Mouse (Mus musculus): ENCODE data around the gene Rplp0.
"Not testable (repeated sequence)": the region's sequence is repeated elsewhere in the genome, so short reads cannot be mapped to it uniquely, and the experiment has no call there.

Rplp0 gene

DNA sequence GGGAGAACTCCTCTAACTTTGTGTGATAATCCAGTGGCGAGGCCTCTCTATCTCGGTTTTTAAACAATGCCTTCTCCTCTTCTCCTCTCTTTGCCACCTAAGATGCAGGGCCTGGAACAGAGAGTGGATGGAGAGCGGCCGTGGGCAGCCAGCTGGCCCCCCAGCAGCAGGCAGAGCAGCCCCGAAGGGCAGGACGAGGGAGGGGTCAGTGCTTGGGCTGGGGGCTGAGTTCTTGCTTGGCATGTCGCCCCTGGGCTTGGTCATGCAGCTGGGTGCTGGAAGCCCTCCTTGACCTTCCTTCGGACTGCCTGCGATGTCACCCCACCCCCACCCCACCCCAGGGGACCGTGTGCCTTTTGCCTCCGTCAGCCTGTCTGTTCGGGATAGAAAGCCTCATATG is 7.9 kb upstream of the Rplp0 start:
- no peak for DNase-seq (ENCODE audit: low spot score in 2 of 2)

DNA sequence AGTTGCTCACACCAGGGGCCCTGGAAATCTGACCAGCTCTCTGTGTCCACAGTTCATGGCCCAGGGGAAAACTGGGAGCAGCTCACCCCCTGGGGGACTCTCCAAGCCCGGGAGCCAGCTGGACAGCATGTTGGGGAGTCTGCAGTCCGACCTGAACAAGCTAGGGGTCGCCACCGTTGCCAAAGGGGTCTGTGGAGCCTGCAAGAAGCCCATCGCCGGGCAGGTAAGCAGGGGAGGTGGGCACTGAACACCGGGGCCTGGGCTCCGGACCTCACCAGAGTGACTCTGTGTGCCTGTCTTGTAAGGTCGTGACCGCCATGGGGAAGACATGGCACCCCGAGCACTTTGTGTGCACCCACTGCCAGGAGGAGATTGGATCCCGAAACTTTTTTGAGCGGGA is 7.5 kb upstream of the Rplp0 start:
- no peak for DNase-seq (ENCODE audit: low spot score in 2 of 2)

DNA sequence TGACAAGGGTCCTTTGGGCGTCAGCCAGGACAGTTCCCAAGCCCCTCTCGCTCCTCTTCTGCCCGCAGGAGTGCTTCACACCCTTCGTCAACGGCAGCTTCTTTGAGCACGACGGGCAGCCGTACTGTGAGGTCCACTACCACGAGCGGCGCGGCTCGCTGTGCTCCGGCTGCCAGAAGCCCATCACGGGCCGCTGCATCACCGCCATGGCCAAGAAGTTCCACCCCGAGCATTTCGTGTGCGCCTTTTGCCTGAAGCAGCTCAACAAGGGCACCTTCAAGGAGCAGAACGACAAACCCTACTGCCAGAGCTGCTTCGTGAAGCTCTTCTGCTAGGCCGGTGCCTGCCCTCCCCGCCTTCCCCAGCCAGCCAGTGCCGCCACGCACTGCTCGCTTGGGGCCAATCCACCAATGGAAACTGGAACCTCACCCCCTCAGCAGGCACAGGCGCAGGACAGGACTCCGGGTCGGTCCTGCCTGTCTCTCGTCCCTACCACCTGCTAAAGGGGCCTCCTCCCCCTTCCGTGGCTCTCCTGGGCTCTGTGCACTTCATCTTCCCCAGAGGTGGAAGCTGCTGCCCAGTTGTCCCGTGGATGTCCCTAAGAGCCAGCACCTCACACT is 5.4 kb upstream of the Rplp0 start:
- DNase-seq (ENCODE audit: low spot score in 2 of 2), result no peak

DNA sequence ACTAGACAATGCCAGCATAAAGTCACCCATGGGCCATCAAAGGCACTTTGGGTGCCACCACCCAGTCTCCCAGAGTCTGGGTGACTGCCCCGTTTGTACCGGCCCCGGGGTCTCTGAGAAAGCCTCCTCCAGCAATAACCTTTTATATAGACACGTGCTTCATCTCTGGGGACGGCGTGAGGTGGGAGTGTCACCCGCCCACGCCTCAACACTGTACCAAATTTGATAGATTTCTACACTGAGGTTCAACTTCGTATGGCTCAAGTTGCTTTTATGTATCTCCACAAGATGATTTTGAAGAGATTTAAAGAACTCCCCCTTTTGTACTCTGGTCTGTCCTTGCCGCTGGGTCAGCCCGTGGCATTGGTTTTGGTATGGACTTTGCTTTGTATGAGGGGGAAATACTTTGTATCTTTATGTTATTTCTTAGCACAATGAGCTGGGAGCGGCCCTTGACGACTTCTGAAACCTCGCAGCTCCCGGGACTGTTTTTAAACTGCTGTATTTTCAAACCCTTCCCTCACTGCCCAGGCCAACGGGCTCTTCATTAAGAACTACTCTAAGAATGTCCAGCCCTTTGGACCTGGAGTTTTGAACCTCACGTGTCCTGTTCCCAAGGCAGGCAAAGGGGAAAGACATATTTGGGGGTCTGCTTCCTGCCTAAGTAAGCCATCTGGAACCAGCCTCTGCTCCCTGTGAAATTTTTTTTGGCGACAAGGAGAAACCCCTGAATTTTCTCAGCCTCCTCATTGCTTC is 4.6 kb upstream of the Rplp0 start:
- no peak for DNase-seq (ENCODE audit: low spot score in 2 of 2)

DNA sequence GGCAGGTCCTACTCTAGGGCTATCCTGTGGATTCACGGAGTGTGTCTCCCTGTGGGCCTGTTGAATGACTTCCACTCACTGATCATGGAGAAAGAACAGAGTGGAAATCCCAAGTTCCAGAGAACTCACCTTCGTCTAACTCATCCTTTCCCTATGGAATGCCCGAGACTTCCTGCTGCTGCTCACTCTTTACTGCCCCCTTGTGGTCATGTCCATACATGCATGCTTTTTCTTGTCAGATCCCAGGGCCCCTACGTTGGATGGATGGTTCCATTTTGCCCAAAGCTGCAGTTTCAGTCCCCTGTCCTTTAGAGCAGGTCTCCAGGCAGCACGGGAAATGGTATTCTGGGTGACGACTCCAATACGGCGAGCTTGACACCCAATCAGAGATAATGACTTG is 3.0 kb upstream of the Rplp0 start:
- DNase-seq (ENCODE audit: low spot score in 2 of 2), result peak; percentile 74 to 76

DNA sequence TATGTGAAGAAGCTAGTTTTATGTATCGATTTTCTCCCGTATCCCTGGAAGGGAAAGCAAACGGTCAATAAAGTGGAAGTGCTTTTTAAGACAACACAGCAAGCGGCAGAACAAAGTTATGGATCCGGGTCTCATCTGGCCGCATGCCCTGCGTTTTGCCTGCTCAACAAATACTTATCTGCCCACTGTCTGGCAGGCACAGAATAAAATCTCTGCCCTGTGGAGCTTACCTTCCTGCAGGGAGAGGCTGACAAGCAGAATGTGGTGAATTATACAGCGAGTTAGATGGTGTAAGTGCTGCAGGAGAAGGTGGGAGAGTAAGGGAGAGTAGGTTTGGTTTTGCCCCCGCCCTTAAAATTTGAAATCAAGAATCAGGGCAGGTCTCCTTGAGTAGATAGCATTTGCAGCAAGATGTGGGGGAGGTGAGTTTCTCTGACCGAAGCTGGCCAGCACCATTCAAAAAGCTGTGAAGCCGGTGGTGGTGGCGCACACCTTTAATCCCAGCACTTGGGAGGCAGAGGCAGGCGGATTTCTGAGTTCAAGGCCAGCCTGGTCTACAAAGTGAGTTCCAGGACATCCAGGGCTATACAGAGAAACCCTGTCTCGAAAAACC is 979 bp upstream of the Rplp0 start:
- no peak for DNase-seq (ENCODE audit: low spot score in 2 of 2)

DNA sequence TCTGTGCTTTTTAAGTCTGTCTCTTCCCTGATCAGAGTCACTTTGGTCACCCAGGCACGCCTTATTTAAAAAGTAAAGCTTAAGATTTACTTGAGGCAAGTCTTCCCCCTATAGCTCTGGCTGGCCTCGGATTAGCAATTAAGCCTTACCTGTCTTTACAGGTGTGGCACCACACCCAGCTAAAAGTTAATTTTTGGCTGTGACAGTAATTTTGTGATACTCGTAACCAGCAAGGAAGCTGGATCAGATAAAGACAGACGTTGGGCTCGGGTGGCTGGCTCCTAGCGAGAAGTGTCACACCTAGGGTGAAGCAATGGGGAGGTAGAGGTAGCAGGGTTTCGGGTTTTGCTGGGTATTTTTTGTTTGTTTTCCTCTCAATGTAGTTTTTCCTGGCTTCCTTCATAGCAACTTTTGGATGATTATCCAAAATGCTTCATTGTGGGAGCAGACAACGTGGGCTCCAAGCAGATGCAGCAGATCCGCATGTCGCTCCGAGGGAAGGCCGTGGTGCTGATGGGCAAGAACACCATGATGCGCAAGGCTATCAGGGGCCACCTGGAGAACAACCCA is 1.2 kb downstream of the Rplp0 start:
- DNase-seq (ENCODE audit: low spot score in 2 of 2), result no peak

DNA sequence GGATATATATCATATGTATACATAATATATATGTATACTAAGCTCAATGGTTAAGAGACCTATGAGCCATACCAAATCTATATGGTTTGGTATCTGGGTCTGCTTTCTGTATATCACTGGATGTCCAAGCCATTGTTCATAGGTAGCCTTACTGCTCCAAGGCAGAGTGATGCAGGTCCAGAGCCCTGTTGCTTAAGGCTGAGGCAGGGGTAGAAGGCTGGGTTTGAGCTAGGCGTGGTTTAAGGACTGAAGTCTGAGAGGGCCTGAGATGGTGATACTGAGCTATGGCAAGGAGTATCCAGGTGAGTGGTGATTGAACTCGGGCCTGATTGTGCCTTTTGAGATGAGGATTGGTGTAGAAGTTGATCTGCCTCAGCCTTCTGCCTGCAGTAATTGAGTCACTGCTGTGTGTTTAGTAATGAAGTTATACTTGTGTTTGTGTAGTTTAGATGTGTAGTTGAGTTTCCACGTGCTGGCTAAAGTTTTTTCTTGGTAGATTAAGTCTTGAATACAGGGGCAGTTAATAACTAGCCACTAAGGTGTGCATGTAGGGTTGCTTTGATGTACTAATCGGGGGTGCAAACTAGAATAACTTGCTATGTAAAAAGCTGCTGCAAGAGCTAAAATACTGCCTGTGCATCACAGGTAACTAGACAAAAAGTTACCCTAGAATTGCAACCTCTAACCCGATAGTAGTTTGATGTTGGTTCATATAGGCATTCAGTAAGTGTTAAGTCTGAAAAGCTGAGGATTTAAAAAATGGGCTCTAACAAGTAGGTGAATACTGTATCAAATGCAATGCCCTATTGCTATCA is 4.7 kb downstream of the Rplp0 start:
- DNase-seq (ENCODE audit: low spot score in 2 of 2), result no peak

DNA sequence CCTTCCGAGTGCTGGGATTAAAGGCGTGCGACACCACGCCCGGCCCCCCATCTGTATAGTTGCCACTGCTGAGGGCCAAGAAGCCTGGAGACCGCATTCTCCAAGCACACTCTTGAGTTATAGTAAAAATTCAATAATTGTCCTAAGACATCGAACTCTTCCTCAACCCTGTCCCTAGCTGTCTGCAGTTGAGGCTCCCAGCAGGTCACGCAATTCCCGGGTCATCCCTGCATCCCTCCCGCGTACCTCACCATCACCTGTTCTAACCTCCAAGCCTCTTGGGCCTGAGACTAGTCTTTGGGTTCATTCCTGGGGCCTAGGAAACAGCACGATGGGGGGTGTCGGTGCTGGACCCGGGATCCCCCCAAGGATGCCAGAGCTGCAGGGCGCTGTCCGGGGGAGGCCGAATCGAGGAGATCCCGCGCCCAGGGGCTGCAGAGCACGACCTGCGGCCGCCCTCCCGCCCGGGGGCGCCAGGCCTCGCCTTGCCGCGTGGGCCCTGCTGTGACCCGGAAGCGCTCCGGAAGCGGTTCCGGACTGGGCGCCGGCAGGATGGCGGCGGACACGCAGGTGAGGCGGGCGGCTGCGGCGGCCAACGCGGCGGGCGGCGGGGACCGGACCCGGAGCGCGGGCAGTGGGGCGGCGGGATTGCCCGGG is 5.6 kb downstream of the Rplp0 start, which contains the start of gene Gcn1l1:
Gene Gcn1l1, plus strand, starts transcription at position 518 of the 657 bp plus-strand sequence.
- peak; percentile 84 to 86 for DNase-seq (ENCODE audit: low spot score in 2 of 2)

DNA sequence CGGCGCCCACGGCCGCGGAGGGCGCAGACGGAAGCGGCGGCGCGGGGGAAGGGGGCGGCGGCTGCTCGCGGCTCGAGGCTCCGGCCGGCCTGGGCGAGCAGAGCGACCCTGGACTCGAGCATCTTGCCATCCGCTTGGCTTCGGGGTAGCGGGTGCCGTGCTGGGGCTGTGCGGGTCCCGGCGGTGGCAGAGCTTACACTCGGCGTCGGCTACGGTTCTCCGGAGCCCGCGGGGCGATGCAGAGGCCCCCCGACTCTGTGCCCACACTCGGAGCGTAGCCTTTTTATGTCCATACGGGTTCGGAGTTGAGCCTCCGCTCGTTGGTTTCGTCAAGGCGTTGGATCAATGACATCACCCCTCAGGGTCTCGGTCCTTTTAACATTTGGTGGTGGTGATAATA is 6.1 kb downstream of the Rplp0 start:
- DNase-seq (ENCODE audit: low spot score in 2 of 2), result no peak

DNA sequence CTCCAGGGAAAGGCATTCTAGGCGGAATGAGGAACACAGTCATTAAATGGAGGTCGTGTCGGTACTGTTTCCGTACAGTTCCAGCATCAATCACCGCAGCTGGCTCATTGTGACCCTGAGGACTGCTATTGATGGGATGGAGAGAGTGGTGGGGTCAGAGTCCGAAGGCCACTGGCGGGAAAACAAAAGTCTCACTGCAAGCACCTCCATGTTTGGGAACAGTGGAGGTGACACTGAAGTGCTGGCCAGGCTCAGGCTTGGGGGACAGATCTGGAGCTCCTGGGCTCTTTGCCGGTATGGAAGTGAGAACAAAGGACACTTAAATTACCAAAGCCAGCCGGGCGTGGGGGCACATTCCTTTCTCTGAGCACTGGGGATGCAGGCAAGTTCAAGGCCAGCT is 9.4 kb downstream of the Rplp0 start:
- no peak for DNase-seq (ENCODE audit: low spot score in 2 of 2)

DNA sequence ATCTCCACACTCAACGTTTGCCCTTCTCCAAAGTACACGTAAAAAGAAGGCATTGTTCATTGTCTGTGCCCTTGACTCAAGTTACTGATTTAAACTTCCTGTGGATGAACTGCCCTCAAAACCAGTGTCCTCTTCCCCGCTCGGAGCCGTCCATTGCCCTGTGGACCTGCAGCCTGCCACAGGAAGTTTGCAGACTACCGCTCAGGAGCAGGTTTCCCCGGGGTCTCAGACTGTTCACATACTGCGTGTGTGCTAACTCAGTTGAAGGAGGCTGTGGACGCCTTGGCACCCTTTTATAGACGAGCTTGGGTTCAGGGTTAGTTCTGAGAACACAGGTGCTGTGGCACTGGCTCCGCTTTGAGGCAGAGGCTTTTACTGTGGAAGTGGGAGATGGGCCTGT is 10.0 kb downstream of the Rplp0 start:
- no peak for DNase-seq (ENCODE audit: low spot score in 2 of 2)

DNA sequence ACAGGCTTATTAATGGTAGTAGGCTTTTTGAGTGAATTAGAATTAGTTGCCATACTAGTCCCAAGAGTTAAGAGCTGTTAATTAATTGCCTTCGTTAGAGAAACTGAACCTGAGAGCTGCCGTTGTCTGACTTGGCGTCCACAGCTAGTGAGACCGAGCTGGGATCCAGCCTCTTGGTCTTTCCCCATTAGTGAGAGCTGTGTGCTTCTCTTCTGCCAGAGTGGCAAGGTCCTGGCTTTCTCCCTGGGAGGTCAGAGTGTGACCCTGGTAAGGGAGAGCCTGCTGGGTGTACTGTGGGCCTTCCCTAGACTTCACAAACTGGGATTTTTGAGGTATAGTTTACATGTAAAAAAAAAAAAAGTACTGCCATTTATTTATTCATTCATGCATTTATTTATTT is 10.5 kb downstream of the Rplp0 start:
- DNase-seq (ENCODE audit: low spot score in 2 of 2), result no peak

DNA sequence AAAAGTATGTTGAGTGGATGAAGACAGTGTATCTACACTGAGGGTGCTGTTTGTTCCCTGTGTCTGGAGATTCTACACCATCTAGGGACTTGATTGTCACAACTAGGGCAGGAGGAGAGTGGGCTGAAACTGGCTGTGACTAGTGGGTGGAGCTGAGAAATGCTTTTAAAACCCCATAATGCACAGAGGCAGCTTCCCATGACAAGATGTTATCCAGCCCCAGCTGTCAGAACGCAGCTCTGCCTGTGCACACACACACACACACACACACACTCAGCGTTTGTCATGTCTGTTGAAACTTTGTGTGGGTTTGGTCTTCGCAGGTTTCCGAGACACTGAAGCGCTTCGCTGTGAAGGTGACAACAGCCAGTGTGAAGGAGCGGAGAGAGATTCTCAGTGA is 11.8 kb downstream of the Rplp0 start:
- peak; percentile 57 to 77 for DNase-seq (ENCODE audit: low spot score in 2 of 2)

DNA sequence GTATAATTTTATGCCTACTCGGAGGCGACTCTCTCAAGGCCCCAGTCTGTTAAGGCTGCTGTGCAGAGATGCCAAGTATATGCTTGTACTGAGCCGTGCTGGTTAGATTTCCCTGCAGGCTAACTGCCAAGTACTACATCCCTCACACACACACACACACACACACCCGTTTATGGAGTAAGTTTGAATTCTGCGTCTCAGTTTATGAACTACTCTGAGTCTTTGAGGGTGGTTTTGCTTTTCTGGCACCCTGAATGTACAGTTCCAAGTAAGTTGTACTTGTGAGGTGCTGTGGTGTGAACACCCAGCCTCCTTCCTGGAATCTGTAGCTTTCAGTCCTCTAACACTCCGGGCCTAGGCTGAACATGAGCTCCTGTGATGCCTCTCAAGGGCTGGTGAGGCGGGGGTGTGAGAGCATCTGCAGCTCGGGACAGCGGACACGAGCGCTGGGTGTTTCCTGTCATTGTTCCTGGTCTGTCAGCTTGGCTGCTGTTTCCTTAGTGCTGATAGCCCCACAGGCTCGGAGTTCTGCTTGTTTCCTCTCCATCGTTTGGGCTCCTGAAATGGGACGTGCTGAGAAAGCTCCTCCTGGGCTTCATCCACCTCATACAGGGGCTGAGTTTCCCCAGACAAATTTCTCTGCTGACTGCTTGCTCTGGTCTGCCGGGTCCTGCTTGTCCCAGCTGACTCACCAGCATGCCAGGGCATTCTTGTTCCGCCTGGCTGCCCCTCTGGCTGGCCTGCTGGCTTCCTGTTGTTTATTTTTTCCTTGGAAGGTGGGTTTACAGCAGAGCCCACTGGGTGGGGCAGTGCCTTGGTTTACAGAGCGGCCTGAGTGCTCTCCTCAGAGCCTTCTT is 13.6 kb downstream of the Rplp0 start:
- peak; percentile 45 to 61 for DNase-seq (ENCODE audit: low spot score in 2 of 2)

DNA sequence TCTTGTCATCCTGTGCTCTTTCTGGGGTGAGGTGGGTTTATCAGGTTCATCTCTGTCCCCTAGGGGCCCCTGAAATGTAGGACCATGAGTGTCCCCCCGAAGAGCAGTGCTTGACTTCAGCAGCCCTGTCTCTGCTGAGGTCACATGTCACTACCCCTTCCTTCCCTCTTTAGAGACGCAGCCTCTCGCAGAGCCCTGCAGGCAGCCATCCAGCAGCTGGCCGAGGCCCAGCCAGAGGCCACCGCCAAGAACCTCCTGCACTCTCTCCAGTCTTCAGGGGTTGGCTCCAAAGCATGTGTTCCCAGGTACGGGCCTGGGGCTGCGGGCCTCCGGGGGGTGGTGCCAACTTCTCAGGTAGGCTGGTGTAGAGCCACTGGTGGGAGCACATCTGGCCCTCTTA is 15.7 kb downstream of the Rplp0 start:
- peak in 1 of 2 experiments; percentile 70 for DNase-seq (ENCODE audit: low spot score in 2 of 2)

DNA sequence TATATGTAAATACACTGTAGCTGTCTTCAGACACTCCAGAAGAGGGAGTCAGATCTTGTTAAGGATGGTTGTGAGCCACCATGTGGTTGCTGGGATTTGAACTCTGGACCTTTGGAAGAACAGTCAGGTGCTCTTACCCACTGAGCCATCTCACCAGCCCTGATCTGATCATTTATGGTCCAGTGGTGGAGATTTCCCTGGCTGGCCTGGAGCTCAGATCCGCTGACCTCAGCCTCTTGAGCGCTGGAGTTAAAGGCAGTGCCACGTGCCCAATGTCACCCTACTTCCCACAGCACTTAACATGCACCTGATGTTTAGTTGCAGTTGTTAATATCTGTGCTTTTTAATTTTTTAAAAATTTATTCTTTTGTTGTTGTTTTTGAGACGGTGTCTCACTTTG is 18.4 kb downstream of the Rplp0 start:
- not testable (repeated sequence) for DNase-seq (ENCODE audit: low spot score in 2 of 2)

DNA sequence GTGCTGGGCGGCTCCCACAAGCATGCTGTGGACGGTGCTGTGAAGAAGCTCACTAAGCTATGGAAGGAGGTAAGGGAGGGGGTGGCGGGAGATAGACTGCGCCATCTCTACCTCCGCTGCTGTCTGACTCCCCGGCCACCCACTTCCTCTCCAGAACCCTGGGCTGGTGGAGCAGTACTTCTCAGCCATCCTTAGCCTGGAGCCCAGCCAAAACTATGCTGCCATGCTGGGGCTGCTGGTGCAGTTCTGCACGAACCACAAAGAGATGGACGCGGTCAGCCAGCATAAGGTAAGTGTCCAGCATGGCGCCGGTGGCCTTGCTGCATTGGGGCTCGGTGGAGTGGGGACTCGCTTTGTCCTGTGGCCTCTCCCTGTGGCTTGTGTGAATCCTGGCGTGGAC is 19.7 kb downstream of the Rplp0 start:
- DNase-seq (ENCODE audit: low spot score in 2 of 2), result peak in 1 of 2 experiments; percentile 45

DNA sequence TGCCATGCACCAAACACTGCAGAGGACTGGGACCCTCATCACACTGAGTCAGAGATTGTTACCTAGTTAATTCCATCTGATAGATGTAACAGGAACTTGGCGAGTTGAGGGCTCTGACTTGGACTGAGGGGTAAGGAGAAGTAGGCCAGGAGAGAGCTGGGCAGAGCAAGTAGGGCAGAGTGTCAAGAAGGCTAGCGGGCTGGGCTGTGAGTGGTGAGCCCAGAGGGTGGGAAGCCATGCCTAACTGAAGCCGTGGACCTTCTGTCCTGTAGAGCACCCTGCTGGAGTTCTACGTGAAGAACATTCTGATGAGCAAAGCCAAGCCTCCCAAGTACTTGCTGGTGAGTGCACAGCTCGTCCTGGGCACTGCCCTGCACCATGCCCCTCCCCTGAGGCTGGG is 20.1 kb downstream of the Rplp0 start:
- DNase-seq (ENCODE audit: low spot score in 2 of 2), result no peak

DNA sequence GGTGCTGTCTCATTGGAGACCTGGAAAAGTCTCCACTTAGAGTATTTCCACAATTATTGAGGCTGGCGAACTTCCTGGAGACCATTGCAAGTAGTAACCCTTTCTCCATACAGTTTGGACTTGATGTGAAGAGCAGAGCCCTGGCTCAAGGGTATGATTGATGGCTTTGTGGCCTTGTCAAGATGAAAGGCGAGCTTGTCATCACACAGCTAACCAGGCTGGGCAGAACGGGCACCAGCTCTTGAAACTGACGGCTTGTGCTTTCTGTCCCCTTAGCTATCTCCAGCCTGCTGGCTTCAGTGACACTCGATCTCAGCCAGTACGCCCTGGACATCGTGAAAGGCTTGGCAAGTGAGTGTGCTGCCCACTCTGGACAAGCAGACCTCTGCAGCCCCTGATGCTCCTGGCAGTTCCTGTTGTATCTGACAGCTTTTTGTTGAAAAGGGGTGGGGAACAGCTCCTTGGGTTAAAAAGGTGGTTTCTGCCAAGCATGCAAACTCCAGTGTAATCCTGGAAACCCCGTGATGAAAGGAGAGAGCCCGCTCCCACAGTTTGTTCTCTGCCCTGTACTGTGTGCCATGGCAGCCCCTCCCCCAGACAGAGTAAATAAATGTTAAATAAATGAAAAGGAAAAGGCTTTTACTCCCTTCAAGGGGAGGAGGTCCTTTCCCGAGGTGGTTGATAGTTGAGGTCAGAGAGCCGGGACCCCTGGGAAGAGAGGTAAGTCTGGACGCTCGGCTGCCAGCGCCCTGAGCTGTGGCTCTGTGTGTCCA is 21.1 kb downstream of the Rplp0 start:
- DNase-seq (ENCODE audit: low spot score in 2 of 2), result no peak
